Mouse (Mus musculus) liver, postnatal 0 days (tissue): Measurements from ENCODE around the gene Fam102b. TPM values are rescaled to one million over a fixed set of nuclear protein-coding genes. Genes with fewer than 3 reads are reported as not detected.

ENCODE experiments used
- ATAC-seq: fragments of 200-750 bp; cut with Nextera tagmentation; 2 replicates; pipeline ENCODE4 v1.8.0; 2017; ENCODE audit warnings: mild to moderate bottlenecking, moderate library complexity
- DNase-seq: peaks from one replicate; pipeline ENCODE4 v3.0.0-alpha.2; 2016
- H3K27ac ChIP-seq: fragments of 300-500 bp; sonication (generic); 2 replicates; pipeline ENCODE4 v1.5.1; 2014; ENCODE audit warnings: antibody characterized with exemption, moderate library complexity, mild to moderate bottlenecking, low read depth
- H3K27me3 ChIP-seq: fragments of 300-500 bp; sonication (generic); 2 replicates; pipeline ENCODE4 v1.6.1; 2014; ENCODE audit warnings: low read length, control low read depth, mixed read lengths; ENCODE audit not compliant: insufficient read depth
- H3K36me3 ChIP-seq: fragments of 300-500 bp; sonication (generic); replicated peaks from 2 replicates; pipeline ENCODE4 v1.6.1; 2014; ENCODE audit warnings: mild to moderate bottlenecking, control low read depth, low read length, moderate library complexity, mixed read lengths; ENCODE audit not compliant: insufficient read depth
- H3K4me1 ChIP-seq: fragments of 300-500 bp; sonication (generic); 2 replicates; pipeline ENCODE4 v1.6.1; 2014; ENCODE audit warnings: antibody characterized with exemption, mild to moderate bottlenecking, control low read depth; ENCODE audit not compliant: insufficient read depth
- H3K4me2 ChIP-seq: fragments of 300-500 bp; sonication (generic); 2 replicates; pipeline ENCODE4 v1.6.1; 2014; ENCODE audit warnings: low read depth, mild to moderate bottlenecking, low read length, moderate library complexity, mixed read lengths
- H3K4me3 ChIP-seq: fragments of 300-500 bp; sonication (generic); 2 replicates; pipeline ENCODE4 v1.5.1; 2014; ENCODE audit warnings: low read depth, low read length
- H3K9ac ChIP-seq: fragments of 300-500 bp; sonication (generic); replicated peaks from 2 replicates; pipeline ENCODE4 v1.6.1; 2014; ENCODE audit warnings: mild to moderate bottlenecking, moderate library complexity
- H3K9me3 ChIP-seq: fragments of 300-500 bp; sonication (generic); 2 replicates; pipeline ENCODE4 v1.6.1; 2016; ENCODE audit warnings: mild to moderate bottlenecking, control low read depth, low read length, mixed read lengths
- CTCF ChIP-seq: sonication (generic); IDR thresholded peaks from 2 replicates; pipeline ENCODE4 v1.5.1; 2016; ENCODE audit warnings: antibody characterized with exemption, low read depth
- EP300 ChIP-seq: IDR thresholded peaks from 2 replicates; pipeline ENCODE4 v1.6.1; 2016; ENCODE audit warnings: antibody characterized with exemption, low read depth, mild to moderate bottlenecking
- WGBS: fragments of 180-500 bp; shearing (Covaris S2); extraction: QIAGEN DNeasy Blood & Tissue Kit; methylation state at CpG from one replicate; pipeline ENCODE4 v1.1.7; 2014; ENCODE audit not compliant: insufficient replicate concordance; 5-methylcytosine and 5-hydroxymethylcytosine counted together
- microRNA-seq: library from miRNA; unstranded; fragments of <30 nt; microRNA quantifications from one replicate; pipeline ENCODE4, GENCODE M21; 2016
- polyA plus RNA-seq: library from polyadenylated mRNA; unstranded; fragments of >200 nt; fragmentation: Nextera tagmentation; extraction: Ambion mirVana; gene quantifications from 2 replicates; pipeline ENCODE4 v1.2.1, GENCODE M21; 2015

The Fam102b gene
- polyA plus RNA-seq, 1 experiment from 2014 or later = 2.2 TPM

DNA sequence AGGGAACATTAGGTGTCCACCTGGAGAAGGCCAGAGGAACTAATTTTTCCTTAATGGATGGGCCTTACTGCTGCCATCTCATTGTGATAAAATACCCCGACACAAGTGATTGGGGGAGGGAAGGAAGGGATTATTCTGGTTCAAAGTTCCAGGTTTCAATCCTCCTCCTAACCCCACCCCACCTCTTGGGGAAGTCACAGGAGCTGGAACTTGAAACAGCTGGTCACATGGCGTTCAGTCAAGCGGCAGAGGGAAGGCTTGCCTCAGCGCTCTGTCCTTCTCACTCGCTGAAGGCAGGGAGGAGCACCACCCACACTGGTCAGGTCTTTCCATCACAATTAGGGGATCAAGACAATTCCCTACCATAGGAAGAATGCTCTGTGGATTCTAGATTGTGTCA lies 88.7 kb downstream of the Fam102b start:
- Histone ChIP-seq H3K36me3 (no peaks in the 10 kb centered on the region), H3K4me3 (no peak overlapping the region), H3K4me2 (no peak overlapping the region), H3K27me3 (no peaks in the 10 kb centered on the region), H3K4me1 (no peaks in the 10 kb centered on the region; the same call in 1 of the 2 replicates), H3K9me3 (no peaks in the 10 kb centered on the region), H3K9ac (no peak overlapping the region), H3K27ac (no peak overlapping the region)
- no peak for DNase-seq
- TF ChIP-seq CTCF (no peak), EP300 (no peak)
- no peak for ATAC-seq
- WGBS = 91% methylated on average over 5 of the region's 5 CpGs

DNA sequence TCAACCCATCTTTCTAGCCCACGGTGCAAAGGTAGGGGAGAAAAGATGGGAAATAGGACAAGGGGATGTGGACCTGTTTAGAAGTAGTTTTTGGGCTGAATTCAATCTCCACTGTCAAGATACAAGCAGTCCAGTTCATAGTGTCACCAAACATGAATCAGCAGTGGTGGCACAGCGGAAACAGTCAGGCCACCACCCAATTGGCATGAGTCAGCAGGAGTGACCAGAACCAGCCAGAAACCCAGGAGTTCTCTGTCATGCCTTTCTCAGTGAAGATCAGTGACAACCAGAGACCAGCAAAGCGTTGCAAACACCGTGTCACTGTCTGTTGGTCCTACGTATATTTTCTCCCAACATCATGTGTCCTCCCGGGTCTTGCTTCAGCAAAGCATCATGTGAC lies 93.8 kb downstream of the Fam102b start:
- Histone ChIP-seq H3K4me3 (no peak overlapping the region), H3K27me3 (no peaks in the 10 kb centered on the region), H3K36me3 (no peaks in the 10 kb centered on the region), H3K9me3 (no peaks in the 10 kb centered on the region), H3K4me1 (no peaks in the 10 kb centered on the region), H3K4me2 (no peak overlapping the region), H3K27ac (no peak overlapping the region), H3K9ac (no peak overlapping the region)
- TF ChIP-seq EP300 (no peak), CTCF (no peak)
- ATAC-seq = no peak
- DNase-seq = no peak
- WGBS = 84% methylated on average over 6 of the region's 6 CpGs

DNA sequence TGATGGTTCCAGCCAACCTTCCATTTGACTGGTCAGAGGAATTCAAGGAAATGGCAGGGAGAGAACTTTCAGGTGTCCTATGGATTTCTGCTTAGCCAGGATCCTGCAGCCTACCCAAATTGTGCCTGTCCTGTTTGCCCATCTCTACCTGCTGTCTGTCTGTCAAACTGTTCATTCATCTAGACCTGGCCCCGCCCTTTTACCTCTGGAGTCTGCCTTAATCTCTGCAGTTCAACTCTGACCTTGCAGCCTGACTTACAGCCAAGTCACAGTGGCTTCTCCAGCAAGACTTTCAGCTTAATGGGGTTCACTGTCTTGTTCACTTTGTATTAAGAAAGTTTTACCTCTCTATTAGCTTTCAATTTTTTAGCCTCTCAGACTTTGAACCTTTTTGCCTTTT lies 101.1 kb downstream of the Fam102b start:
- TF ChIP-seq EP300 (no peak), CTCF (no peak)
- ATAC-seq = no peak

DNA sequence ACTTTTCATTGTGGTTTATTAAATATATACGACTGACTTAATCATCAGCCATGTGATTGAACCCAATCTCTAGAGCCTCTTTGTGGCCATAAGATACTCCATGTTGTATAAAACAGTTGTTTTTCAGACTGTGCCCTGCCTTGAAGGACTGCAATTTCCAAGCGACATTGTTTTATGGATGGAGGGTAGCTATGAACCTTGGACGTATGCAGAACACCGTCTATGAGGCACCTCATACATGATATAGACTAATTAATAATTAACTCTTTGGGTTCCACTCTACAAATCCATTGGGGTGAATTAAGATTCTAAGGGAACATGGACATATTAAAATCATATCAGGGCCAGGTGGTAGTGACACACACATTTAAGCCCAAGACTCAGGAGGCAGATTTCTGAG lies 101.7 kb downstream of the Fam102b start:
- no peaks in the 10 kb centered on the region for H3K9me3 ChIP-seq
- no peaks in the 10 kb centered on the region for H3K4me1 ChIP-seq
- no peaks in the 10 kb centered on the region for H3K27me3 ChIP-seq
- no peak overlapping the region for H3K4me2 ChIP-seq
- no peak for ATAC-seq
- H3K36me3 ChIP-seq = no peaks in the 10 kb centered on the region
- H3K4me3 ChIP-seq = no peak overlapping the region
- WGBS = 72% methylated on average over 4 of the region's 4 CpGs
- H3K27ac ChIP-seq = no peak overlapping the region
- H3K9ac ChIP-seq = no peak overlapping the region
- no peak for DNase-seq
- no peak for TF ChIP-seq EP300

More for the DNA sequence above, 101.1 kb downstream of the Fam102b start:
- no peak overlapping the region for H3K9ac ChIP-seq
- no peaks in the 10 kb centered on the region for H3K4me1 ChIP-seq
- no peak overlapping the region for H3K4me3 ChIP-seq
- DNase-seq = no peak
- H3K27ac ChIP-seq = no peak overlapping the region
- no peaks in the 10 kb centered on the region for H3K36me3 ChIP-seq
- H3K4me2 ChIP-seq = no peak overlapping the region
- WGBS = 71% methylated on average over 1 of the region's 1 CpGs
- no peaks in the 10 kb centered on the region for H3K9me3 ChIP-seq
- H3K27me3 ChIP-seq = no peaks in the 10 kb centered on the region

DNA sequence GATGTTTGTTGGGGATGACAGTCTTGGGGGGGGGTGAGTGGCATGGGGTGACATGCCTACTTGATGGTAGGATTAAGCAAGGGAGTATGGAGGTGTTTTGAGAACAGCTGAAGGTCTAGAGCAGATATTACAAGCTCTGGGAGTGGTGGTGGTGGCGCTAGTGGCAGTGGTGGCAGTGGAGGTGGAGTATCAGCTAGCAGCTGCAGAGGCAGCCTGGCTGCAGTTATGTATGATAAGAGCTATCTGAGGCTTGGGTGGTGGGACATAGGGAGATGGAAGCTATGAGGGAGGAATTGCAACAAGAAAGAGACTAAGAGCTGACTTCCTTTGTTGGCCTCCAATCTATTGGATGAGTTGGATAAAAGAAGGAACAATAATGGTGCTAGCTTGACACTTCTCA lies 105.6 kb downstream of the Fam102b start:
- DNase-seq = no peak
- no peaks in the 10 kb centered on the region for H3K27me3 ChIP-seq

More for the DNA sequence above, 105.6 kb downstream of the Fam102b start:
- Histone ChIP-seq H3K9me3 (no peaks in the 10 kb centered on the region), H3K4me2 (0 out of 2 replicates have a peak overlapping the region, but pooled peaks have one; percentile 9), H3K27ac (no peak overlapping the region), H3K4me1 (no peaks in the 10 kb centered on the region), H3K36me3 (no peaks in the 10 kb centered on the region), H3K4me3 (no peak overlapping the region), H3K9ac (no peak overlapping the region)
- no peak for TF ChIP-seq CTCF
- TF ChIP-seq EP300 = no peak; the same call in 1 of the 2 replicates
- ATAC-seq = peak; percentile 64
- WGBS = 47% methylated on average over 1 of the region's 1 CpGs

Small RNAs within 50 kb of the gene (microRNA-seq; reads per million reads assigned to microRNA genes)
- gene Gm44384 = not detected

Other genes with a start within 250 kb of the Fam102b start
- gene Stxbp3, start 187.1 kb downstream of the Fam102b start, polyA plus RNA-seq = 18.1 and 19.3 TPM in 2 replicates
- gene Fndc7, start 137.6 kb downstream of the Fam102b start, polyA plus RNA-seq = 0.06 and 0.09 TPM in 2 replicates
- 21.5 and 23.9 TPM in 2 replicates for gene Prpf38b, start 115.9 kb downstream of the Fam102b start, polyA plus RNA-seq
- not detected in 2 replicates for gene Henmt1, start 87.7 kb downstream of the Fam102b start, polyA plus RNA-seq
- not detected in 2 replicates for gene Gm9857, start 87.2 kb downstream of the Fam102b start, polyA plus RNA-seq
- gene Slc25a54, start 52.9 kb upstream of the Fam102b start, polyA plus RNA-seq = not detected in 2 replicates
- 4.0 and 5.7 TPM in 2 replicates for gene Slc25a24, start 95.5 kb upstream of the Fam102b start, polyA plus RNA-seq